Mouse (Mus musculus) spleen, adult 12 weeks (tissue): ENCODE measurements around the gene Cers2.

ENCODE experiments used
- DNase-seq: peaks from one replicate; pipeline ENCODE4 v3.0.0; 2022; ENCODE audit warnings: low spot score

The Cers2 gene

GRCm38 (mm10) chr3:95289419-95289818 lies 25.2 kb upstream of the Cers2 start:
- no peak for DNase-seq

GRCm38 (mm10) chr3:95290156-95290555 lies 24.4 kb upstream of the Cers2 start:
- no peak for DNase-seq

DNA sequence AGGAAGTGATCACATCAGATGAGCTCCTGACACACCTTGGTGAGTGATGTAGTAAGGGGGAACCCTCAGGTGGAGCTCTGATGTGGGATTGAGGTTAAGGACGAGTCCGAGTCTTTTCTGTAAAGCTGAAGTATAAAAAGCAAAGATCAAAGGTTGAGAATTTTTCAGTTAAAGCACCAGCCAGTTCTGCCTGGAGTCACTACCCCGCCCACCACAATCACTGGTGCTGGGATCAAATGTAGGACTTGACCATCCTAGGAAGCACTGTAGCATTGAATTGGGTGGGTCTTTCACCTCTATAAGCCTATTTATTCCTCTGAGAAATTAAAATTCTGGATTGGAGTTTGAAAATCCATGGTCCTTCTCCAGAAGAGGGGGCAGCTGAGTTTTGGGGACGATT lies 23.6 kb upstream of the Cers2 start:
- DNase-seq = no peak

GRCm38 (mm10) chr3:95292899-95293298 lies 21.7 kb upstream of the Cers2 start:
- DNase-seq = no peak

- no peak for DNase-seq
Observed at GRCm38 (mm10) chr3:95293537-95293936, 21.1 kb upstream of the Cers2 start.

DNA sequence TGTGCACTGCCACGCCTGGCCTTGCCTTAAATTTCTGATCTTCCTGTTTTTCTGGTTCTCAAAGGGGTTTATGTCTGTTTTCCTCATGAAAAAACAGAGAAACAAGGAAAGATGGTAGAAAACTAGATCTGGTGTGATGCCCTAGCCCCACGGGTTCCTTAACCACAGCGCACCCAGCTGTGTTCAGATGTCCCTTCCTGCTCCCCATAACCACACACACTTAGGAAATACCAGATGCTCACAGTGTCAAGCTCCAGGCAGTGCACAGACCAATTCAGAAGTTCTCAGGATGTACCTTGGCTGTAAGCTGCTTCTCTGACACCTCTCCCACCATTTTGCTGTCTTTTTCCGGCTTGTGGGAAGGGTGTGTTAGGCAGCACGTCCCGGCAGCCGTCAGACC lies 20.3 kb upstream of the Cers2 start:
- no peak for DNase-seq

- no peak for DNase-seq
Observed at GRCm38 (mm10) chr3:95294718-95295117, 19.9 kb upstream of the Cers2 start.

DNA sequence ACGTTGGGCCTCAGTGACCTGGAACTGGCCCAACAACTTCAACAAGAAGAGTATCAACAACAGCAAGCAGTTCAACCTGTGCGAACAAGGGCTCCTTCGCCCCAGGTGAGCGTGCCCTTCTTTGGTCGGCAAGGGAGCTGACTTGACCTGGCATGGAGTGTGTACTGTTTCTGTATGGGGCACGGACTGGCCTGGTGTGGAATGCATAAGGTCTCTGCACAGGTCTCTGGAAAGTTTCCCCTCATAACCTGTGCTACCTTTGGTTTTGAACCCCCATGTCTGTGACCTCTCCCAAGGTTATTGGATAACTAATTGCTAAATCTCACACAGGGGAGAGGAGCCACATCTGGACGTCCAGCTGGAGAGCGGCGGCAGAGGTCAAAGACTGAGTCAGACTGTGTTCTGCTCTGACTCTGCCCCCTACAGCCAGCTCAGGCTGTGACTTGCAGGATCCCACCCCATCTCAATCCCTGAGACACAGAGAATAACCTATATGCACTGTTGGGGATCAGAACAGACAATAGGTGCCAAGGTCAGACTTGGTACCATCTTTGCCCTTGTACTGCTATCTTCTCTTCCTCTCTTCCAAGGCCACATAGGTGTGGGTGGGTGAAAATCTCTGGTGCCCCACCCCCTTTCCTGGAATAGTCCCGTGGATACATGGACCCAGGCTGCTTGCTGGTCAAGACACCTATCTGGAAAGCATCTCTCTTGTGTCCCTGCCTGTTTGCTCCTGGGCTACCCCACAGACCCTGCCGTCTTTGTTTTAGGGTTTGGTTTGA lies 19.1 kb upstream of the Cers2 start:
- DNase-seq = no peak

DNA sequence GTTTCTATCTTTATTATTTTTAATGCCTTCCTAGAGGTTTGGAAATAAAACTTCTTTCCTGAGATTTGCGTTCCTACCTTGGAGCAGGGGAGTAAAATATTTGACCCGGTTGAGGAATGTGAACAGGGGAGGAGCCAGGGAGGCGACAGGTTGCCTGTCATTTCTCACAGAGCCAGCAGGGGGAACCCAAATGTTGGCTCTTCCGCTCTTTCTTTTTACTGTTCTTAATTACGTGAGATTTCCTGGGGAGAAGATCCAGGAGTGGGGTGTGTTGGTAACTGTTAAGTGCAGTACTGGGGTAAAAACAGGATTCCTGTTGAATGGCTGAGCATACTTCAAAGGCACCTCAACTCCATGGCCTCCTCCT lies 18.5 kb upstream of the Cers2 start:
- DNase-seq = no peak

- DNase-seq = no peak
Observed at GRCm38 (mm10) chr3:95298018-95298417, 16.6 kb upstream of the Cers2 start.

DNA sequence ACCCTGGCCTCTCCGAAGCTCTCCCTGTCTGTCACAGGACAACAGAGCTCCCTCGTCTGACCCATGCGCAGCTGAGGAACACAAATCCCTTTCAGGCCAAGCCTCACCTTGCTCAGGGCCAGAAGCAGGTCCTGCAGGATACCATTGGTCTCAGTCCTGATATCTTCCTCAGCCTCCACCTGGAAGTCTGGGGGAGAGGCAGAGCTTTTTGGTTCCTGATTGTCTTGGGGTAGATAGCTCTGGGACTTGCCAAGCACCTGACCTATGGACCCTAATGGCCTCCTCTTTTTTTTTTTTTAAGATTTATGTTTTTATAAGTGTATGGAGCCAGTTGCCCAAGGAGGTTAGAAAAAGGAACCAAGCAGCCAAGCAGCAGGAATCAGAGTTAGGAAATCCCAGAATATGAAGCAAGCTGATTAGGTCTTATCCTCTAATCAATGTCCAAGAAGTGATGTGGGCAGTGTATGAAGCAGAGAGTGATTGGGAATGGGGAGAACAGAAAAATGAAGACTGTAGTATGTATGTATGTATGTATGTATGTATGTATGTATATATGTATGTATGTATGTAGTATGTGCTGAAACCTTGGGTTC lies 13.3 kb upstream of the Cers2 start:
- DNase-seq = no peak

DNA sequence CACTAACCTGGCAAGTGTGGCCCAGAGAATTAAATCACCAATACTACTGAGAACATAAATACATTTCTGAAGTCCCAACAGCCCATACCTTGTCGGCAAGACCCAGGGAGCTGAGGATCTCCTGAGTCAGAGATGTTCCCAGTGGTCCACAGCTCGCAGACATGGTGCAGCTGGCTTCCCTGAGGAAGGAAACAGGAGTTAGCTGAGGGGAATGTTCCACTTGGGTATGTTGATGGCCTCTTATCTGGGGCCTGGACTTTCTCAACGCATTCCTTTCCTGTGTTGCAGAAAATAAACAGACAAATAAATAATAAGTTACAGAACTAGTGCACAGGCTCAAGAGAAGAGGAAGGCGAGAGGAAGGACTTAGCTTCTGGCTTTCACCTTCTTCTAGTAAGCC lies 8.3 kb upstream of the Cers2 start:
- DNase-seq = no peak

DNA sequence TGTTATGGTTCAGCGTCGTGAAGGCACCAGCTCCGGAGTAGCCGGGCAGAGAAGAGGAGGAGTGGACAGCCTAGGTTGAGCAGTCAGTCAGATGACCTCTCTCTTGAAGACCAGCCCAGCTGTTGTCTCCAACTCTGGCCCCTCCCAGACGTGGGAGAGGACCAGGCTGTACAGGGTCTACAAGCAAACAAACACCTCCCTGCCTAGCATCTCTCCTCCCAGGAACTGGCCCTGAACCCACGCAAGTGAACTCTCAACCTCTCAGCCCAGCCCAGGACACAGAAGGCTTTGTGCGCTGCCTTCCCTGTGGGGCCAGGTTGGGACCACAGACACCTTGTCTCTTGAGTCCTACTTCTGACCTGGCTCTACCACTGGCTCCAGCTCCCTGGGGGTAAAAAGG lies 7.5 kb upstream of the Cers2 start, which contains the start of gene Anxa9:
Gene Anxa9 (minus strand): TSS at position 77 of the 400 bp plus-strand sequence.
- DNase-seq = no peak

GRCm38 (mm10) chr3:95310496-95310895 lies 4.1 kb upstream of the Cers2 start:
- DNase-seq = no peak

DNA sequence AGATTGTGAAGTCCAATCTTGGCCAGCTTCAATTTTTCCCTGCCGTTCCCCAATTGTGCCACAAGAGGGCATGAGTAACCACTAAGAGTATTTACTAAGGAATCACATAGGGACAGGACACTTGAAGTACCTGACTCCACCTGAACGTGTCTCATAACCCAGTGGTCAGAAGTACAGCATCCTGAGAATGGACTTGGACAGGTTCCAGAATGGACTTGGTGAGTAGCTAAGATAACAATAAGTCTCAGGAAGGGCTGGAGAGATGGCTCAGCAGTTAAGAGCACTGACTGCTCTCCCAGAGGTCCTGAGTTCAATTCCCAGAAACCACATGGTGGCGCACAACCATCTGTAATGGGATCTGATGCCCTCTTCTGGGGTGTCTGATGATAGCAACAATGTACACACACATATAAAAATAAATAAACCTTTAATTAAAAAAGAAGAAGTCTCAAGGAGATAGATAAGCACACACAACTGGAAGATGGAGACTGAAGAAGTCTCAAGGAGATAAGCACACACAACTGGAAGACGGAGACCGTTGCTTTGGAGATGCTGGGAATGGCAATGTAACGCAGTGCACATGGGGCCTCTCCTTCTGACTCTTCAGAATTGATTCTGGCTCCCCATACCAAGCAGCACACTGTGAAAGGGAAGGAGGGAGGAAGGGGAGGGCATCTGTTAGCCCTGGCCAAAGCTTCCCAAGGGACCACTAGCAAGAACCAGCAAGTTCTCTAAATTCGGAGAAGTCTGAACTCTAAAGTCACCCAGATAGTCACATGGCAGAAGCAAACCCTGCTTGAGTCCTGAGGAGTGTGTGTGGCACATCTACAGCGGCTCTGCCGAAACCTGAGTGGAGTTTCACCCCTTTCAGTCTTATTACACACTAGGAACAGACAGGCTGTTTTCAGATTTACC lies 3.4 kb upstream of the Cers2 start:
- DNase-seq = peak; percentile 64

DNA sequence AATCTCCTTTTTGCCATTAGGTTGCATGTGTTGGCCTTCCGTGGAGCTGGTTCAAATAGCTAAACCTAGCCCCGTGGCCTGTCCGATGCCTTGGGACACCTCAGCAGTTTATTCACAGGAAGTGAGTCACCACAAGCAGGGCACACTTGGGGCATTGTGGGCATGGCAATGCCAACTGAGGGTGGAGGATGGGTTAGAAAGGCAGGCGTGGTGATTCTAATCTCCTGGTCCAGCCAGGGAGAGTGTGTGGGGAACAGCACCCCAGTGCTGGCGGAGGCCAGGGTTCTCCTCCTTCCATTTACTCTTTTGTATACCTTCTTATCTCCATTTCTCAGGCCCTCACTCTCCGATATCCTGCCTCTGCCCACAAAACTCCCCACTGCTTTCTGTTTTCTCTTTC lies 2.0 kb upstream of the Cers2 start:
- DNase-seq = no peak

DNA sequence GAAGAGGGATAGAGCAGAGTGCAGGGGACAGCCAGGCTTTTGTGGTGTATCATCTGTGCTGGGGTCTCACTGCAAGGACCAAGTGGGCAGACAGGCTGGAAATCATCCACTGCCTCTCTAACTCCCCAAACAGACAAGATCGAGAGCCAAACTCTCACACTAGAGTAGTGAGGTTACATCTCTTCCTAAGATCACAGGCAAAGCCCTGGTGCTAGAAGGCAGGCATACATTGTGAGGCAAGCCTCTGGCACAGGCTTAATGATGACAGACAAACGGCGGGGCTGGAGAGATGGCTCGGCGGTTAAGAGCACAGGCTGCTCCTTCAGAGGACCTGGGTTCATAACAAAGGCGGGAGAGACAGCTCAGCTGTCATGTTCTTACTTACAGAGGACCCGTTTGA lies 1.1 kb upstream of the Cers2 start:
- no peak for DNase-seq

- DNase-seq = no peak
Observed at GRCm38 (mm10) chr3:95314075-95314474, 516 bp upstream of the Cers2 start.

- peak; percentile 90 for DNase-seq
Observed at GRCm38 (mm10) chr3:95315094-95315843, 678 bp downstream of the Cers2 start.

- no peak for DNase-seq
Observed at GRCm38 (mm10) chr3:95315844-95316550, 1.4 kb downstream of the Cers2 start.

DNA sequence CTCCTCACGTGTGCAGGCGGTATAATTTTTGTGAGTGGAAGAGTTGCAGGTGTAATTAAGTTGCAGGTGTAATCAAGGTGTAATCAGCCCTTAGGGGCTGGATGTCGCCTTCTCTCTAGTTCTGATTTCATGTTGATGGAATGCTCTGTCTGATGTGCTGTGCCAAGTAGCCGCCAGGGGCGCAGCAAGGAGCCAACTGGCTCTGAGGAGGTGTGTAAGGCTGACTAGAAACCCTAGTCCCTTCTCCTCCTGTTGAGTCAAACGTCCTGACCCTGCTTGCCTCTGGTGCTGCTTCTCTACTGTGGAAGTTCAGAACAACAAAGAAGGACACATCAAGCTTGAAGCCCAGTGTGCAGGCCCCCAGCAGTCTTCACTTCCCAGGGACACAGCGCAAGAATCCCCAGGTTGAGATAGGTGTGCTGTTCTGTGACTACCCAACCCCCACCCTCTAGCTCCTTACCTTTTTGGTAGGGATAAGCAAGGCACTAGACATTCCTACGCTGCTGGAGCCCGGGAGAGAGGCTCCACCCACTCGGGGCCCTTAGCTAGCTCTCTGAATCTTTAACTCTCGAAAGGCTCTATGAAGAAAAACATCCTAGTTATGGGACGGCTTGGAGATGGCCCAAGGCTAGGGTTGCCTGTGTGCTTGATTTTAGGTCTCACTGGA lies 3.0 kb downstream of the Cers2 start:
- peak; percentile 34 for DNase-seq
